Mouse (Mus musculus): ENCODE results near the gene Fgfr4.

DNA sequence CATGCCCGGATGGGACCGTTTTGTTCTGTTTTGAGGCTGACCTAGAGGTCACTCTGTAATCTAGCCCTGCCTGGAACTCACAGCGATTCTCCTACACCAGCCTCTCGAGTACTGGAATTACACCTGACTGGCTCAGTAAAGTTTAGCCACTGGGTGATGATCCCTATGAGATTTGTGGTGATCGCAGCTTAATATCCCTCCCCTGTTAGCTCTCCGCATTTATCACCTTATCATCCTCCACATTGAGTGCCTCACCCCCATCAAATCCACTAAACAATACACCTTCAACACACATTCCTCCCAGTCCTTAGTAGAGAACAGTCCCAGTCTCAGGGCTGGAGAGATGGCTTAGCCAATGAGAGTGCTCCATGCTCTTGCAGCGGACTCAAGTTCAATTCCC, 9.9 kb downstream of the Fgfr4 start:
- TF ChIP-seq CTCF (IDR thresholded peaks at IDR 0.05 in 2 of 3, conservative IDR thresholded peaks at IDR 0.05 in 1 of 3; ENCODE audit: control insufficient read depth in 1 of 3, insufficient read depth in 1 of 3, low read depth in 2 of 3, low read length in 3 of 3, poor library complexity in 1 of 3, severe bottlenecking in 1 of 3) (no peak), POLR2A (IDR thresholded peaks at IDR 0.05; ENCODE audit: control insufficient read depth in 1 of 2, insufficient read depth in 1 of 2, low read depth in 1 of 2, low read length in 2 of 2, poor library complexity in 1 of 2) (no peak), EP300 (IDR thresholded peaks at IDR 0.05; ENCODE audit: low read depth in 1 of 2, low read length in 2 of 2) (no peak), TAL1 (IDR thresholded peaks at IDR 0.05; ENCODE audit: low read length) (no peak), MAFK (IDR thresholded peaks at IDR 0.05; ENCODE audit: borderline replicate concordance, low read depth, low read length) (no peak), NELFE (IDR thresholded peaks at IDR 0.05; ENCODE audit: low read depth, low read length) (no peak), ZC3H11A (IDR thresholded peaks at IDR 0.05; ENCODE audit: low read depth, low read length) (no peak)
